Mouse (Mus musculus) kidney, postnatal 4 days (tissue): ENCODE results near the gene Mroh3.

Experiments
- DNase-seq, 2 experiments: peaks; one replicate each; pipeline ENCODE4 v3.0.0; 2021; ENCODE audit warnings: mixed read lengths in 2 of 2

Mroh3 gene

GRCm38 (mm10) chr1:136228328-136229039 lies 15.9 kb upstream of the Mroh3 start:
- peak; percentile 65 to 84 for DNase-seq

GRCm38 (mm10) chr1:136227870-136228269 lies 15.2 kb upstream of the Mroh3 start:
- DNase-seq: peak; percentile 69 to 80

GRCm38 (mm10) chr1:136226626-136227025 lies 14.0 kb upstream of the Mroh3 start:
- no peak for DNase-seq

GRCm38 (mm10) chr1:136225846-136226245 lies 13.2 kb upstream of the Mroh3 start:
- DNase-seq: no peak

- no peak for DNase-seq
These were observed 11.2 kb upstream of the Mroh3 start for GRCm38 (mm10) chr1:136223758-136224342.

GRCm38 (mm10) chr1:136222386-136222785 lies 9.8 kb upstream of the Mroh3 start:
- no peak for DNase-seq

- peak; percentile 36 to 56 for DNase-seq
These were observed 7.6 kb upstream of the Mroh3 start for GRCm38 (mm10) chr1:136220037-136220871.

GRCm38 (mm10) chr1:136214304-136214703 lies 1.7 kb upstream of the Mroh3 start:
- no peak for DNase-seq

GRCm38 (mm10) chr1:136190033-136190432 lies 22.6 kb downstream of the Mroh3 start:
- no peak for DNase-seq

- no peak for DNase-seq
These were observed 33.1 kb downstream of the Mroh3 start for GRCm38 (mm10) chr1:136179511-136180001.

GRCm38 (mm10) chr1:136178741-136179140 lies 33.9 kb downstream of the Mroh3 start:
- no peak for DNase-seq

GRCm38 (mm10) chr1:136177085-136177484 lies 35.5 kb downstream of the Mroh3 start:
- peak in 1 of 2 experiments; percentile 38 for DNase-seq

GRCm38 (mm10) chr1:136175183-136175582 lies 37.4 kb downstream of the Mroh3 start:
- DNase-seq: peak; percentile 37 to 59

GRCm38 (mm10) chr1:136174101-136174606 lies 38.5 kb downstream of the Mroh3 start:
- peak; percentile 40 to 68 for DNase-seq

GRCm38 (mm10) chr1:136172696-136173095 lies 39.9 kb downstream of the Mroh3 start:
- peak; percentile 34 to 62 for DNase-seq

- peak; percentile 84 to 88 for DNase-seq
These were observed 42.5 kb downstream of the Mroh3 start for GRCm38 (mm10) chr1:136170109-136170508.

GRCm38 (mm10) chr1:136167657-136168056 lies 45.0 kb downstream of the Mroh3 start:
- DNase-seq: peak; percentile 56 to 70

GRCm38 (mm10) chr1:136165436-136165835 lies 47.2 kb downstream of the Mroh3 start:
- no peak for DNase-seq

GRCm38 (mm10) chr1:136161333-136161921 lies 51.2 kb downstream of the Mroh3 start:
- DNase-seq: no peak

GRCm38 (mm10) chr1:136160930-136161329 lies 51.7 kb downstream of the Mroh3 start:
- DNase-seq: no peak

- DNase-seq: no peak
These were observed 52.3 kb downstream of the Mroh3 start for GRCm38 (mm10) chr1:136160297-136160696.

GRCm38 (mm10) chr1:136159830-136160229 lies 52.8 kb downstream of the Mroh3 start:
- no peak for DNase-seq

- no peak for DNase-seq
These were observed 55.7 kb downstream of the Mroh3 start for GRCm38 (mm10) chr1:136156951-136157350.
